Mouse (Mus musculus): Measurements from ENCODE around the gene Bbc3. TPM values are rescaled to one million over a fixed set of nuclear protein-coding genes. Genes with fewer than 3 reads are reported as not detected.

Bbc3 gene
- polyA plus RNA-seq, 1 experiment from 2014 or later, result 3.7 TPM

- no peak for ATAC-seq (ENCODE audit: insufficient read depth, low FRiP score)
- H3K9ac ChIP-seq (ENCODE audit: low read length), result no peak overlapping the region
Observed at GRCm38 (mm10) chr7:16320479-16320878, 12.3 kb downstream of the Bbc3 start.

GRCm38 (mm10) chr7:16324661-16325060 lies 16.5 kb downstream of the Bbc3 start:
- WGBS, result 55% methylated on average over 7 of the region's 7 CpGs

More at GRCm38 (mm10) chr7:16320479-16320878, 12.3 kb downstream of the Bbc3 start:
- Histone ChIP-seq H3K9me3 (replicated peaks; ENCODE audit: control insufficient read depth, low read length) (no peaks in the 10 kb centered on the region), H3K4me1 (ENCODE audit: control insufficient read depth, insufficient read depth, low read length) (no peaks in the 10 kb centered on the region), H3K4me2 (ENCODE audit: low read depth, low read length) (no peak overlapping the region), H3K27me3 (ENCODE audit: control insufficient read depth, insufficient read depth, low read length) (no peaks in the 10 kb centered on the region), H3K27ac (ENCODE audit: low read length) (no peak overlapping the region), H3K4me3 (replicated peaks; ENCODE audit: low read length) (no peak overlapping the region), H3K36me3 (ENCODE audit: control insufficient read depth, insufficient read depth, low read length) (no peaks in the 10 kb centered on the region)
- WGBS, result 88% methylated on average over 6 of the region's 6 CpGs

DNA sequence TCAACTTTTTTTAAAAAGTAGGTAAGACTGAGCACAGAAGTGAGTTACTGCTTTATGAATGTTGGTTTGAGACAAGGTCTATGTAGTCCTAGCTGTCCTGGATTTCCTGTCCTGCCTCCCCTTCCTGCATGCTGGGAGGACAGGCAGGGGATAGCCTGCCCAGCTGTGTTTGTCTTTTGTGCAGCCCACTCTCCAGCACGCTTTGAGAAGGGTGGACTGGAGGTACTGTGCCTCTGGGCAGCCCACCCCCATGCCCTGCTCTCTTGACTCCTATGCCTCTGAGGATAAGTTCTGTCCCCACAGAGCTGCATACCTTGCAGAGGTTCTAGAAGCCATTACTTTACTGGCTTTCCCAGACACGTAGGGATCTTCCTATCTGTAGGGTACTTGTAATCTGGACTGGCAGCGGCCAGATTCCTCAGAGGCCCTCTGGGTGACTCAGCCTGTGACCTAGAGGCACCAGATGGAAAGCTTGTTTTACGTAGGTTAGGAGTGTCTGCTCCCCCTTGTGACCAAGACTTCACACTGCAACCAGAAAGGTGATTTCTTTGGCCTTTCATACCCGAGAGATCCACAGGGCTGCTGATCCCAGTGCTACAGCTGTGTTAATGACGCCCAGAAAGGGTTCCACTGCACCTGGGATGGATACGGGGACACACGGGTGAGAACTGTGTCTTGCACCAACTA lies 17.9 kb downstream of the Bbc3 start:
- no peak overlapping the region for H3K4me2 ChIP-seq (ENCODE audit: low read depth, low read length)
- peak overlapping the region; percentile 77 for H3K27ac ChIP-seq (ENCODE audit: low read length)

More at GRCm38 (mm10) chr7:16324661-16325060, 16.5 kb downstream of the Bbc3 start:
- Histone ChIP-seq H3K9ac (ENCODE audit: low read length) (no peak overlapping the region), H3K36me3 (ENCODE audit: control insufficient read depth, insufficient read depth, low read length) (0 out of 2 replicates have a peak, but pooled peaks cover 4% of the 10 kb centered on the region), H3K4me1 (ENCODE audit: control insufficient read depth, insufficient read depth, low read length) (peaks cover 4% of the 10 kb centered on the region), H3K9me3 (replicated peaks; ENCODE audit: control insufficient read depth, low read length) (no peaks in the 10 kb centered on the region), H3K27me3 (ENCODE audit: control insufficient read depth, insufficient read depth, low read length) (no peaks in the 10 kb centered on the region), H3K4me2 (ENCODE audit: low read depth, low read length) (no peak overlapping the region), H3K4me3 (replicated peaks; ENCODE audit: low read length) (no peak overlapping the region), H3K27ac (ENCODE audit: low read length) (peak overlapping the region; percentile 3; the same call in 1 of the 2 replicates)
- no peak for ATAC-seq (ENCODE audit: insufficient read depth, low FRiP score)

GRCm38 (mm10) chr7:16326607-16326971 lies 18.4 kb downstream of the Bbc3 start:
- ATAC-seq (ENCODE audit: insufficient read depth, low FRiP score), result no peak; the same call in 1 of the 2 replicates
- Histone ChIP-seq H3K27ac (ENCODE audit: low read length) (no peak overlapping the region), H3K27me3 (ENCODE audit: control insufficient read depth, insufficient read depth, low read length) (no peaks in the 10 kb centered on the region), H3K4me3 (replicated peaks; ENCODE audit: low read length) (no peak overlapping the region), H3K4me1 (ENCODE audit: control insufficient read depth, insufficient read depth, low read length) (peaks cover 4% of the 10 kb centered on the region), H3K36me3 (ENCODE audit: control insufficient read depth, insufficient read depth, low read length) (peaks cover 11% of the 10 kb centered on the region; the same call in 1 of the 2 replicates), H3K9ac (ENCODE audit: low read length) (no peak overlapping the region), H3K9me3 (replicated peaks; ENCODE audit: control insufficient read depth, low read length) (no peaks in the 10 kb centered on the region), H3K4me2 (ENCODE audit: low read depth, low read length) (no peak overlapping the region)
- 91% methylated on average over 2 of the region's 2 CpGs for WGBS

More for the DNA sequence above, 17.9 kb downstream of the Bbc3 start:
- no peaks in the 10 kb centered on the region for H3K9me3 ChIP-seq (replicated peaks; ENCODE audit: control insufficient read depth, low read length)
- H3K27me3 ChIP-seq (ENCODE audit: control insufficient read depth, insufficient read depth, low read length), result no peaks in the 10 kb centered on the region
- no peak overlapping the region for H3K4me3 ChIP-seq (replicated peaks; ENCODE audit: low read length)
- H3K36me3 ChIP-seq (ENCODE audit: control insufficient read depth, insufficient read depth, low read length), result peaks cover 11% of the 10 kb centered on the region; the same call in 1 of the 2 replicates
- WGBS, result 14% methylated on average over 8 of the region's 8 CpGs
- ATAC-seq (ENCODE audit: insufficient read depth, low FRiP score), result peak; percentile 74; the same call in 1 of the 2 replicates
- peak overlapping the region; percentile 46; the same call in 1 of the 2 replicates for H3K9ac ChIP-seq (ENCODE audit: low read length)
- H3K4me1 ChIP-seq (ENCODE audit: control insufficient read depth, insufficient read depth, low read length), result peaks cover 4% of the 10 kb centered on the region

- peaks cover 4% of the 10 kb centered on the region for H3K4me1 ChIP-seq (ENCODE audit: control insufficient read depth, insufficient read depth, low read length)
- no peak for ATAC-seq (ENCODE audit: insufficient read depth, low FRiP score)
- no peak overlapping the region for H3K9ac ChIP-seq (ENCODE audit: low read length)
- H3K9me3 ChIP-seq (replicated peaks; ENCODE audit: control insufficient read depth, low read length), result no peaks in the 10 kb centered on the region
- peaks cover 11% of the 10 kb centered on the region; the same call in 1 of the 2 replicates for H3K36me3 ChIP-seq (ENCODE audit: control insufficient read depth, insufficient read depth, low read length)
- H3K27me3 ChIP-seq (ENCODE audit: control insufficient read depth, insufficient read depth, low read length), result no peaks in the 10 kb centered on the region
- no peak overlapping the region for H3K4me2 ChIP-seq (ENCODE audit: low read depth, low read length)
- 74% methylated on average over 3 of the region's 3 CpGs for WGBS
- no peak overlapping the region for H3K27ac ChIP-seq (ENCODE audit: low read length)
- H3K4me3 ChIP-seq (replicated peaks; ENCODE audit: low read length), result no peak overlapping the region
Observed at GRCm38 (mm10) chr7:16329146-16329545, 21.0 kb downstream of the Bbc3 start.

DNA sequence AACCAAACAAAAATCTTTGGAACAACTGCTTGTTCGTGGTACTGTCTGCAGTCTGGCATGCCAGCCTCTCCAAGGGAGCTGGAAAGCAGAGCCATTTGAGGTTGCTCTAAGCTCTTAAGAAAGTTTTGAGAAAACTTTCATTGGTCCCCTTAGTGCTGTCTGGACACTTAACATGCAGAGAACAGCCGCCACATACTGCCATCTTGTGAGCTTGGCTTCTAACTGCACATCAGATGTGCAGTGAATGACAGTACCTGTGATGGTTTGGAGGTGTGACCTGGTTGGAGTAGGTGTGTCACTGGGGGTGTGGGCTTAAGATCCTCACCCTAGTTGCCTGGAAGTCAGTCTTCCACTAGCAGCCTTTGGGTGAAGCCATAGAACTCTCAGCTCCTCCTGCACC lies 29.5 kb downstream of the Bbc3 start:
- Histone ChIP-seq H3K9ac (ENCODE audit: low read length) (no peak overlapping the region), H3K27ac (ENCODE audit: low read length) (no peak overlapping the region), H3K36me3 (ENCODE audit: control insufficient read depth, insufficient read depth, low read length) (peaks cover 12% of the 10 kb centered on the region), H3K9me3 (replicated peaks; ENCODE audit: control insufficient read depth, low read length) (no peaks in the 10 kb centered on the region), H3K27me3 (ENCODE audit: control insufficient read depth, insufficient read depth, low read length) (no peaks in the 10 kb centered on the region), H3K4me1 (ENCODE audit: control insufficient read depth, insufficient read depth, low read length) (no peaks in the 10 kb centered on the region), H3K4me2 (ENCODE audit: low read depth, low read length) (no peak overlapping the region), H3K4me3 (replicated peaks; ENCODE audit: low read length) (no peak overlapping the region)
- WGBS, result 72% methylated on average over 2 of the region's 2 CpGs
- ATAC-seq (ENCODE audit: insufficient read depth, low FRiP score), result no peak

- H3K4me2 ChIP-seq (ENCODE audit: low read depth, low read length), result no peak overlapping the region
- 79% methylated on average over 3 of the region's 3 CpGs for WGBS
- H3K9me3 ChIP-seq (replicated peaks; ENCODE audit: control insufficient read depth, low read length), result no peaks in the 10 kb centered on the region
- no peak overlapping the region for H3K4me3 ChIP-seq (replicated peaks; ENCODE audit: low read length)
- H3K9ac ChIP-seq (ENCODE audit: low read length), result no peak overlapping the region
- no peaks in the 10 kb centered on the region for H3K4me1 ChIP-seq (ENCODE audit: control insufficient read depth, insufficient read depth, low read length)
- no peaks in the 10 kb centered on the region for H3K27me3 ChIP-seq (ENCODE audit: control insufficient read depth, insufficient read depth, low read length)
- ATAC-seq (ENCODE audit: insufficient read depth, low FRiP score), result no peak
- no peaks in the 10 kb centered on the region for H3K36me3 ChIP-seq (ENCODE audit: control insufficient read depth, insufficient read depth, low read length)
- no peak overlapping the region for H3K27ac ChIP-seq (ENCODE audit: low read length)
Observed at GRCm38 (mm10) chr7:16344598-16344997, 36.4 kb downstream of the Bbc3 start.

DNA sequence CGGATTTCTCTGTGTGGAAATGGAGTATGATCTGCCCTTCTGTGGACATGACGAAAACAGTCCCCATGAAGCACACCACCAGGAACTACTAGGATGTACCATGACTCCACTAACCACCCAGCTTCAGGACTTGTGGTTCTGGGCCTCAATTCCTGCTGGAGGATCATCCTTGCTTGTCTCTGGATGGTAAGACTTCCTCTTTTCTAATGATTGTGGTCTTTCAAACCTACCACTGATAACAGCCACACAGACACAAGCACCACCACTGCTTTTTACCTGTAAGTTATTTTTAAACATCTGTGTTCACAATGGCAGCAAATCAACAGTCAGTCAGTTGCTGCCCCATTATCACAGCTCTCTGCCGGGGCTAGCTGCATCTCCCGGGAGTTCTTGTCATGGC lies 37.1 kb downstream of the Bbc3 start:
- H3K4me1 ChIP-seq (ENCODE audit: control insufficient read depth, insufficient read depth, low read length), result no peaks in the 10 kb centered on the region
- H3K27me3 ChIP-seq (ENCODE audit: control insufficient read depth, insufficient read depth, low read length), result no peaks in the 10 kb centered on the region
- no peak overlapping the region for H3K4me2 ChIP-seq (ENCODE audit: low read depth, low read length)
- H3K27ac ChIP-seq (ENCODE audit: low read length), result no peak overlapping the region
- no peak overlapping the region for H3K9ac ChIP-seq (ENCODE audit: low read length)
- 83% methylated on average over 4 of the region's 4 CpGs for WGBS
- no peaks in the 10 kb centered on the region for H3K9me3 ChIP-seq (replicated peaks; ENCODE audit: control insufficient read depth, low read length)
- no peak for ATAC-seq (ENCODE audit: insufficient read depth, low FRiP score)
- no peak overlapping the region for H3K4me3 ChIP-seq (replicated peaks; ENCODE audit: low read length)
- H3K36me3 ChIP-seq (ENCODE audit: control insufficient read depth, insufficient read depth, low read length), result no peaks in the 10 kb centered on the region

- 73% methylated on average over 5 of the region's 5 CpGs for WGBS
- Histone ChIP-seq H3K27me3 (ENCODE audit: control insufficient read depth, insufficient read depth, low read length) (no peaks in the 10 kb centered on the region), H3K9me3 (replicated peaks; ENCODE audit: control insufficient read depth, low read length) (no peaks in the 10 kb centered on the region), H3K36me3 (ENCODE audit: control insufficient read depth, insufficient read depth, low read length) (peaks cover 5% of the 10 kb centered on the region; the same call in 1 of the 2 replicates), H3K4me1 (ENCODE audit: control insufficient read depth, insufficient read depth, low read length) (no peaks in the 10 kb centered on the region), H3K4me2 (ENCODE audit: low read depth, low read length) (no peak overlapping the region), H3K9ac (ENCODE audit: low read length) (no peak overlapping the region), H3K4me3 (replicated peaks; ENCODE audit: low read length) (no peak overlapping the region), H3K27ac (ENCODE audit: low read length) (no peak overlapping the region)
- ATAC-seq (ENCODE audit: insufficient read depth, low FRiP score), result no peak
Observed at GRCm38 (mm10) chr7:16349999-16350398, 41.8 kb downstream of the Bbc3 start.

Data from stomach, embryonic 16.5 days (tissue).